In the genomic region with DNA sequence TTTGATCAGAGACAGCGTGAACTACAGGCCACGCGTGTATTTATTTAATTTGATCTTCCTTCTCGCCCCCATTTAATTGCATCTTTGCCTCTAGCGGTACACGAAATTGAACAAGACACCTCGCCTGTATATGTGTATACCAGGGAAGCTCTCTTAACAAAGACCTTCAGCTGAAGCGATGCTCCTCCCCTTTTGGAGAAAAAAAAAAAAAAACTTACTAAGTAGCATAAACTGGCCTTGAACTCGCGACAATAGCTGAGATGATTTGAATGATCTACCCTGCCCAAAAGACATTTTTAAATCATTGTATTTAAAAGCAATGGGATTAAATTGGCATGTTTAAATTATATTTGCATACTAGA, we compare ENCODE assay signal across 8 mouse cellular contexts. TPM values are rescaled to one million over a fixed set of nuclear protein-coding genes. Genes with fewer than 3 reads are reported as not detected.
A peak's percentile ranks its signal among the peaks of the same experiment; 100 is the strongest.
DNase-seq lines count a peak whose midpoint lies in the region; ATAC-seq and TF ChIP-seq lines count a peak whose summit lies in the region.

No protein-coding gene starts in this region.

- intact Hi-C loops in left cerebral cortex, postnatal 14 days (cut with DNase I), result loop anchor here (5.0 kb wide), 1 partner anchor 61 kb away; no protein-coding TSS in a partner anchor

- H3K27ac ChIP-seq in embryonic facial prominence, embryonic 15.5 days (replicated peaks), result peak overlapping the region; percentile 97
- peak overlapping the region; percentile 98 for H3K27ac ChIP-seq in limb, embryonic 10.5 days
- H3K27ac ChIP-seq in neural tube, embryonic 14.5 days (ENCODE audit: low read depth, low read length), result peak overlapping the region; percentile 96

- H3K36me3 ChIP-seq in embryonic facial prominence, embryonic 15.5 days, result peaks cover 28% of the 10 kb centered on the region
- peaks cover 30% of the 10 kb centered on the region for H3K36me3 ChIP-seq in limb, embryonic 10.5 days
- peaks cover 22% of the 10 kb centered on the region for H3K36me3 ChIP-seq in neural tube, embryonic 14.5 days (ENCODE audit: control insufficient read depth, insufficient read depth, low read length)

- H3K4me3 ChIP-seq in lung, adult 2 months (replicated peaks; ENCODE audit: extremely low read depth, low read depth, low read length), result peak overlapping the region; percentile 67
- peak overlapping the region; percentile 68 for H3K4me3 ChIP-seq in embryonic facial prominence, embryonic 15.5 days (replicated peaks)
- peak overlapping the region; percentile 85 for H3K4me3 ChIP-seq in limb, embryonic 10.5 days
- H3K4me3 ChIP-seq in neural tube, embryonic 14.5 days (ENCODE audit: low read depth, low read length), result peak overlapping the region; percentile 76

- 0% methylated on average over 10 of the region's 10 CpGs for WGBS in lung, adult 2 months
- WGBS in embryonic facial prominence, embryonic 15.5 days, result under 1% methylated on average over 10 of the region's 10 CpGs
- under 1% methylated on average over 10 of the region's 10 CpGs for WGBS in limb, embryonic 10.5 days
- under 1% methylated on average over 10 of the region's 10 CpGs for WGBS in neural tube, embryonic 14.5 days

- no peak for TF ChIP-seq CTCF in lung, adult 2 months (IDR thresholded peaks at IDR 0.05; ENCODE audit: insufficient read depth, low read length)

- H3K4me1 ChIP-seq in lung, adult 2 months (ENCODE audit: control insufficient read depth, insufficient read depth, low read length), result no peaks in the 10 kb centered on the region
- H3K4me1 ChIP-seq in embryonic facial prominence, embryonic 15.5 days, result peaks cover 12% of the 10 kb centered on the region
- peaks cover 7% of the 10 kb centered on the region for H3K4me1 ChIP-seq in limb, embryonic 10.5 days
- H3K4me1 ChIP-seq in neural tube, embryonic 14.5 days (ENCODE audit: control insufficient read depth, insufficient read depth, low read length), result peaks cover 10% of the 10 kb centered on the region; the same call in 1 of the 2 replicates

- H3K9me3 ChIP-seq in embryonic facial prominence, embryonic 15.5 days (replicated peaks), result no peaks in the 10 kb centered on the region
- H3K9me3 ChIP-seq in limb, embryonic 10.5 days (replicated peaks), result no peaks in the 10 kb centered on the region
- H3K9me3 ChIP-seq in neural tube, embryonic 14.5 days (ENCODE audit: control insufficient read depth, low read length), result no peaks in the 10 kb centered on the region

- peak overlapping the region; percentile 39; the same call in 1 of the 2 replicates for H3K9ac ChIP-seq in embryonic facial prominence, embryonic 15.5 days
- peak overlapping the region; percentile 57 for H3K9ac ChIP-seq in neural tube, embryonic 14.5 days (replicated peaks; ENCODE audit: low read depth, low read length)

- peak overlapping the region; percentile 60 for H3K4me2 ChIP-seq in embryonic facial prominence, embryonic 15.5 days (replicated peaks)
- H3K4me2 ChIP-seq in neural tube, embryonic 14.5 days (ENCODE audit: low read depth, low read length), result peak overlapping the region; percentile 48

- no peak for DNase-seq in lung, adult 2 months
- no peak for DNase-seq in lung, postnatal 36 days
- DNase-seq in limb, embryonic 10.5 days (ENCODE audit: low spot score), result no peak
- no peak for DNase-seq in embryo, embryonic 10 days (ENCODE audit: low spot score)
- DNase-seq in left cerebral cortex, postnatal 14 days (ENCODE audit: low spot score in 2 of 2), result no peak
- no peak for DNase-seq in thymus, postnatal 36 days

- no peak for TF ChIP-seq POLR2A in lung, adult 2 months (IDR thresholded peaks at IDR 0.05; ENCODE audit: borderline replicate concordance, extremely low read depth, low read depth, low read length)

- peak; percentile 31; the same call in 1 of the 2 replicates for ATAC-seq in embryonic facial prominence, embryonic 15.5 days (ENCODE audit: insufficient number of reproducible peaks, low FRiP score, low TSS enrichment, low read depth)
- ATAC-seq in neural tube, embryonic 14.5 days (ENCODE audit: low read depth), result peak; percentile 67

- no peaks in the 10 kb centered on the region for H3K27me3 ChIP-seq in embryonic facial prominence, embryonic 15.5 days
- H3K27me3 ChIP-seq in limb, embryonic 10.5 days (ENCODE audit: low read depth, poor library complexity, severe bottlenecking), result no peaks in the 10 kb centered on the region
- no peaks in the 10 kb centered on the region for H3K27me3 ChIP-seq in neural tube, embryonic 14.5 days (ENCODE audit: control insufficient read depth, insufficient read depth, low read length)

RNA-seq across cellular contexts. Expression of a gene that starts 0.4 kb away (rescaled TPM):
- 207 and 274 TPM in 2 replicates for polyA plus RNA-seq in lung, adult 2 months (2012; rRNA removed)
- polyA plus RNA-seq in embryonic facial prominence, embryonic 15.5 days (2015; fragmentation: Nextera tagmentation; extraction: Ambion mirVana), result 390 and 401 TPM in 2 replicates
- polyA plus RNA-seq in limb, embryonic 10.5 days (2016; fragmentation: Nextera tagmentation; extraction: Ambion mirVana), result 489 and 505 TPM in 2 replicates
- polyA plus RNA-seq in neural tube, embryonic 14.5 days (2014; fragmentation: Nextera tagmentation; extraction: Ambion mirVana), result 488 and 511 TPM in 2 replicates
- 100 to 1,000 TPM; 239 to 248 TPM for total RNA-seq in left cerebral cortex, postnatal 14 days (2021)

RNA-seq across cellular contexts. Expression of a gene that starts 28.3 kb away (rescaled TPM):
- 7.8 and 9.6 TPM in 2 replicates for polyA plus RNA-seq in lung, adult 2 months (2012; rRNA removed)
- 32.0 and 36.0 TPM in 2 replicates for polyA plus RNA-seq in embryonic facial prominence, embryonic 15.5 days (2015; fragmentation: Nextera tagmentation; extraction: Ambion mirVana)
- 42.4 and 49.4 TPM in 2 replicates for polyA plus RNA-seq in limb, embryonic 10.5 days (2016; fragmentation: Nextera tagmentation; extraction: Ambion mirVana)
- polyA plus RNA-seq in neural tube, embryonic 14.5 days (2014; fragmentation: Nextera tagmentation; extraction: Ambion mirVana), result 51.3 and 53.0 TPM in 2 replicates
- total RNA-seq in left cerebral cortex, postnatal 14 days (2021), result 10 to 100 TPM; 44.6 to 53.8 TPM

RNA-seq across cellular contexts. Expression of a gene that starts 42.3 kb away (rescaled TPM):
- 33.3 and 35.6 TPM in 2 replicates for polyA plus RNA-seq in lung, adult 2 months (2012; rRNA removed)
- 38.4 and 38.9 TPM in 2 replicates for polyA plus RNA-seq in embryonic facial prominence, embryonic 15.5 days (2015; fragmentation: Nextera tagmentation; extraction: Ambion mirVana)
- 29.3 and 30.0 TPM in 2 replicates for polyA plus RNA-seq in limb, embryonic 10.5 days (2016; fragmentation: Nextera tagmentation; extraction: Ambion mirVana)
- 61.8 and 62.7 TPM in 2 replicates for polyA plus RNA-seq in neural tube, embryonic 14.5 days (2014; fragmentation: Nextera tagmentation; extraction: Ambion mirVana)
- 100 to 1,000 TPM; 214 to 248 TPM for total RNA-seq in left cerebral cortex, postnatal 14 days (2021)
